Mouse (Mus musculus) heart, embryonic 12.5 days (tissue): ENCODE results near the gene Gyg. TPM values are rescaled to one million over a fixed set of nuclear protein-coding genes. Genes with fewer than 3 reads are reported as not detected.

ENCODE experiments used
- ATAC-seq: fragments of 200-750 bp; cut with Nextera tagmentation; 2 replicates; pipeline ENCODE4 v1.8.0; 2017; ENCODE audit warnings: moderate TSS enrichment, moderate library complexity; ENCODE audit not compliant: insufficient number of reproducible peaks, low FRiP score
- H3K27ac ChIP-seq: fragments of 300-500 bp; sonication (generic); 2 replicates; pipeline ENCODE4 v1.5.1; 2016; ENCODE audit warnings: mild to moderate bottlenecking, moderate library complexity; ENCODE audit not compliant: poor library complexity, severe bottlenecking
- H3K27me3 ChIP-seq: fragments of 300-500 bp; sonication (generic); replicated peaks from 2 replicates; pipeline ENCODE4 v1.6.1; 2016; ENCODE audit warnings: mild to moderate bottlenecking, moderate library complexity
- H3K36me3 ChIP-seq: fragments of 300-500 bp; sonication (generic); 2 replicates; pipeline ENCODE4 v1.6.1; 2016; ENCODE audit warnings: mild to moderate bottlenecking, moderate library complexity
- H3K4me1 ChIP-seq: fragments of 300-500 bp; sonication (generic); replicated peaks from 2 replicates; pipeline ENCODE4 v1.6.1; 2016; ENCODE audit warnings: mild to moderate bottlenecking
- H3K4me2 ChIP-seq: fragments of 300-500 bp; sonication (generic); 2 replicates; pipeline ENCODE4 v1.6.1; 2016; ENCODE audit warnings: mild to moderate bottlenecking, moderate library complexity
- H3K4me3 ChIP-seq: fragments of 300-500 bp; sonication (generic); 2 replicates; pipeline ENCODE4 v1.5.1; 2016; ENCODE audit warnings: mild to moderate bottlenecking
- H3K9ac ChIP-seq: fragments of 300-500 bp; sonication (generic); 2 replicates; pipeline ENCODE4 v1.6.1; 2016; ENCODE audit warnings: mild to moderate bottlenecking, moderate library complexity
- H3K9me3 ChIP-seq: fragments of 300-500 bp; sonication (generic); replicated peaks from 2 replicates; pipeline ENCODE4 v1.6.1; 2016; ENCODE audit warnings: mild to moderate bottlenecking, moderate library complexity
- WGBS: fragments of 180-500 bp; shearing (Covaris S2); methylation state at CpG from one replicate; pipeline ENCODE4 v1.1.7; 2016; 5-methylcytosine and 5-hydroxymethylcytosine counted together
- polyA plus RNA-seq: library from polyadenylated mRNA; unstranded; fragments of >200 nt; fragmentation: Nextera tagmentation; extraction: Ambion mirVana; gene quantifications from 2 replicates; pipeline ENCODE4 v1.2.1, GENCODE M21; 2016

Gene Gyg
- polyA plus RNA-seq, 1 experiment from 2014 or later, result 687 TPM

- ATAC-seq, result peak; percentile 68
- H3K9me3 ChIP-seq, result no peaks in the 10 kb centered on the region
- H3K9ac ChIP-seq, result no peak overlapping the region
- peak overlapping the region; percentile 83 for H3K27ac ChIP-seq
- H3K27me3 ChIP-seq, result no peaks in the 10 kb centered on the region
- H3K4me3 ChIP-seq, result no peak overlapping the region
- H3K4me1 ChIP-seq, result peaks cover 58% of the 10 kb centered on the region
- 10% methylated on average over 1 of the region's 1 CpGs for WGBS
- H3K4me2 ChIP-seq, result no peak overlapping the region
- peaks cover 45% of the 10 kb centered on the region for H3K36me3 ChIP-seq
Measured at GRCm38 (mm10) chr3:20145696-20146113, 9.4 kb downstream of the Gyg start.

- Histone ChIP-seq H3K9ac (peak overlapping the region; percentile 28), H3K36me3 (peaks cover 43% of the 10 kb centered on the region), H3K4me1 (peaks cover 51% of the 10 kb centered on the region)
Measured at GRCm38 (mm10) chr3:20144401-20144800, 10.7 kb downstream of the Gyg start.

GRCm38 (mm10) chr3:20143726-20144125 lies 11.4 kb downstream of the Gyg start:
- H3K4me1 ChIP-seq, result peaks cover 47% of the 10 kb centered on the region
- no peak for ATAC-seq
- no peaks in the 10 kb centered on the region for H3K9me3 ChIP-seq
- H3K4me2 ChIP-seq, result no peak overlapping the region
- no peak overlapping the region for H3K4me3 ChIP-seq
- peak overlapping the region; percentile 69 for H3K27ac ChIP-seq
- WGBS, result 70% methylated on average over 3 of the region's 3 CpGs
- 0 out of 2 replicates have a peak overlapping the region, but pooled peaks have one; percentile 12 for H3K9ac ChIP-seq
- no peaks in the 10 kb centered on the region for H3K27me3 ChIP-seq
- peaks cover 41% of the 10 kb centered on the region for H3K36me3 ChIP-seq

More at GRCm38 (mm10) chr3:20144401-20144800, 10.7 kb downstream of the Gyg start:
- no peak for ATAC-seq
- 19% methylated on average over 2 of the region's 2 CpGs for WGBS
- Histone ChIP-seq H3K4me3 (no peak overlapping the region), H3K9me3 (no peaks in the 10 kb centered on the region), H3K27me3 (no peaks in the 10 kb centered on the region), H3K27ac (peak overlapping the region; percentile 69), H3K4me2 (no peak overlapping the region)

GRCm38 (mm10) chr3:20142576-20142975 lies 12.5 kb downstream of the Gyg start:
- Histone ChIP-seq H3K27ac (peak overlapping the region; percentile 68), H3K4me1 (peaks cover 46% of the 10 kb centered on the region), H3K4me3 (no peak overlapping the region), H3K4me2 (no peak overlapping the region), H3K9me3 (no peaks in the 10 kb centered on the region), H3K9ac (no peak overlapping the region), H3K36me3 (peaks cover 41% of the 10 kb centered on the region), H3K27me3 (no peaks in the 10 kb centered on the region)
- no peak for ATAC-seq
- WGBS, result 56% methylated on average over 3 of the region's 3 CpGs

GRCm38 (mm10) chr3:20142101-20142500 lies 13.0 kb downstream of the Gyg start:
- Histone ChIP-seq H3K4me1 (peaks cover 49% of the 10 kb centered on the region), H3K9me3 (no peaks in the 10 kb centered on the region), H3K27ac (peak overlapping the region; percentile 78), H3K4me2 (no peak overlapping the region), H3K36me3 (peaks cover 44% of the 10 kb centered on the region), H3K9ac (0 out of 2 replicates have a peak overlapping the region, but pooled peaks have one; percentile 49), H3K4me3 (no peak overlapping the region), H3K27me3 (no peaks in the 10 kb centered on the region)
- 45% methylated on average over 2 of the region's 2 CpGs for WGBS
- no peak for ATAC-seq

- WGBS, result 9% methylated on average over 1 of the region's 1 CpGs
- peaks cover 48% of the 10 kb centered on the region for H3K36me3 ChIP-seq
- H3K4me1 ChIP-seq, result peaks cover 49% of the 10 kb centered on the region
- H3K4me2 ChIP-seq, result no peak overlapping the region
- no peaks in the 10 kb centered on the region for H3K9me3 ChIP-seq
- no peaks in the 10 kb centered on the region for H3K27me3 ChIP-seq
- H3K27ac ChIP-seq, result peak overlapping the region; percentile 78
- no peak overlapping the region for H3K9ac ChIP-seq
- H3K4me3 ChIP-seq, result no peak overlapping the region
- peak; percentile 59; the same call in 1 of the 2 replicates for ATAC-seq
Measured at GRCm38 (mm10) chr3:20141679-20142078, 13.4 kb downstream of the Gyg start.

GRCm38 (mm10) chr3:20141240-20141639 lies 13.9 kb downstream of the Gyg start:
- peaks cover 50% of the 10 kb centered on the region for H3K4me1 ChIP-seq
- H3K27ac ChIP-seq, result peak overlapping the region; percentile 78
- no peak overlapping the region for H3K9ac ChIP-seq
- no peak overlapping the region for H3K4me3 ChIP-seq
- peaks cover 51% of the 10 kb centered on the region for H3K36me3 ChIP-seq
- H3K4me2 ChIP-seq, result no peak overlapping the region
- no peaks in the 10 kb centered on the region for H3K9me3 ChIP-seq
- no peak for ATAC-seq
- H3K27me3 ChIP-seq, result no peaks in the 10 kb centered on the region

GRCm38 (mm10) chr3:20136868-20137581 lies 18.1 kb downstream of the Gyg start:
- H3K4me3 ChIP-seq, result no peak overlapping the region
- H3K36me3 ChIP-seq, result peaks cover 66% of the 10 kb centered on the region
- no peaks in the 10 kb centered on the region for H3K9me3 ChIP-seq
- peak overlapping the region; percentile 37; the same call in 1 of the 2 replicates for H3K9ac ChIP-seq
- ATAC-seq, result no peak
- no peak overlapping the region for H3K4me2 ChIP-seq
- peaks cover 62% of the 10 kb centered on the region for H3K4me1 ChIP-seq
- 73% methylated on average over 9 of the region's 9 CpGs for WGBS
- peak overlapping the region; percentile 67 for H3K27ac ChIP-seq
- no peaks in the 10 kb centered on the region for H3K27me3 ChIP-seq

- ATAC-seq, result no peak; the same call in 1 of the 2 replicates
Measured at GRCm38 (mm10) chr3:20134545-20134944, 20.6 kb downstream of the Gyg start.

GRCm38 (mm10) chr3:20133745-20134144 lies 21.4 kb downstream of the Gyg start:
- Histone ChIP-seq H3K4me2 (no peak overlapping the region), H3K4me3 (no peak overlapping the region), H3K9me3 (no peaks in the 10 kb centered on the region), H3K36me3 (peaks cover 80% of the 10 kb centered on the region), H3K4me1 (peaks cover 78% of the 10 kb centered on the region), H3K27me3 (no peaks in the 10 kb centered on the region), H3K27ac (peak overlapping the region; percentile 75), H3K9ac (no peak overlapping the region)
- ATAC-seq, result no peak
- WGBS, result 22% methylated on average over 1 of the region's 1 CpGs

More at GRCm38 (mm10) chr3:20134545-20134944, 20.6 kb downstream of the Gyg start:
- Histone ChIP-seq H3K4me1 (peaks cover 76% of the 10 kb centered on the region), H3K36me3 (peaks cover 80% of the 10 kb centered on the region), H3K9me3 (no peaks in the 10 kb centered on the region), H3K9ac (no peak overlapping the region), H3K4me3 (no peak overlapping the region), H3K4me2 (no peak overlapping the region), H3K27me3 (no peaks in the 10 kb centered on the region), H3K27ac (peak overlapping the region; percentile 75)
- 31% methylated on average over 3 of the region's 3 CpGs for WGBS

GRCm38 (mm10) chr3:20132731-20133130 lies 22.4 kb downstream of the Gyg start:
- Histone ChIP-seq H3K4me1 (peaks cover 75% of the 10 kb centered on the region), H3K36me3 (peaks cover 82% of the 10 kb centered on the region)

More at GRCm38 (mm10) chr3:20132731-20133130, 22.4 kb downstream of the Gyg start:
- H3K9me3 ChIP-seq, result no peaks in the 10 kb centered on the region
- H3K27ac ChIP-seq, result peak overlapping the region; percentile 37; the same call in 1 of the 2 replicates
- no peak overlapping the region for H3K9ac ChIP-seq
- H3K4me3 ChIP-seq, result no peak overlapping the region
- H3K4me2 ChIP-seq, result no peak overlapping the region
- WGBS, result 53% methylated on average over 1 of the region's 1 CpGs
- no peaks in the 10 kb centered on the region for H3K27me3 ChIP-seq
- ATAC-seq, result no peak
